Mouse (Mus musculus) olfactory bulb, adult 2 months (tissue): ENCODE data around the gene Gm43191.

Experiments used
- CTCF ChIP-seq: fragments of 200-500 bp; IDR thresholded peaks from 2 replicates; pipeline ENCODE4 v1.5.1; 2012; ENCODE audit warnings: low read depth, mild to moderate bottlenecking, low read length, moderate library complexity; ENCODE audit not compliant: insufficient read depth
- POLR2A ChIP-seq: fragments of 200-500 bp; IDR thresholded peaks from 2 replicates; pipeline ENCODE4 v1.6.1; 2012; ENCODE audit warnings: mild to moderate bottlenecking, low read depth, low read length, moderate library complexity; ENCODE audit not compliant: insufficient read depth

DNA sequence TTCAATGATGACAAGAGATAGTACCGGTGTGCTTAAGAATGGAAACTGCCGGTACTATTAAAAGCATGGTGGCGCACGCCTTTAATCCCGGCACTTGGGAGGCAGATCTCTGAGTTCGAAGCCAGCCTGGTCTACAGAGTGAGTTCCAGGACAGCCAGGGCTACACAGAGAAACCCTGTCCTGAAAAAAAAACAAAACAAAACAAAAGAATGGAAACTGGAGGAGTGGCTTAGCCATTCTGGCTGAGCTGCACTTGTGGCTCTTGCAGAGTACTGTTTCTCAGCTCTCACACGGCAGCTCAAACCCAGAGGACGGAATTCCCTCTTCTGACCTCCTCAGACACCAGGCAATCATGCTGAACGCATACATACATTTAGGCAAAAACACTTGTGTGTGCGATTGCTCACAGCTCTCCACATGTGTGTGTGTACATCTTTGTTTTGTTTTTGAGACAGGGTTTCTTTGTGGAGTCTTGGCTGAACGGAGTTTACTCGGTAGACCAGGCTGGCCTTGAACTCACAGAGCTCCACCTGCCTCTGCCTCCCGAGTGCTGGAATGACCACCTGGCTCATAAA, 21.1 kb downstream of the Gm43191 start:
- TF ChIP-seq CTCF (no peak), POLR2A (no peak)
